In genomic region chr11:62732022-62732387, GRCm38 (mm10) we compare ENCODE assay signal across 7 mouse cellular contexts. TPM values are rescaled to one million over a fixed set of nuclear protein-coding genes. Genes with fewer than 3 reads are reported as not detected.
DNase-seq lines count a peak whose midpoint lies in the region; ATAC-seq and TF ChIP-seq lines count a peak whose summit lies in the region.

No protein-coding gene starts in this region.

- peak overlapping the region; percentile 65 for H3K4me3 ChIP-seq in lung, embryonic 15.5 days
- H3K4me3 ChIP-seq in forebrain, embryonic 13.5 days: peak overlapping the region; percentile 91
- peak overlapping the region; percentile 81 for H3K4me3 ChIP-seq in limb, embryonic 13.5 days
- peak overlapping the region; percentile 81 for H3K4me3 ChIP-seq in small intestine, adult 2 months (ENCODE audit: low read depth, low read length)

- H3K27me3 ChIP-seq in lung, embryonic 15.5 days: no peaks in the 10 kb centered on the region
- H3K27me3 ChIP-seq in forebrain, embryonic 13.5 days: no peaks in the 10 kb centered on the region
- no peaks in the 10 kb centered on the region; the same call in 1 of the 2 replicates for H3K27me3 ChIP-seq in limb, embryonic 13.5 days
- no peaks in the 10 kb centered on the region for H3K27me3 ChIP-seq in small intestine, adult 2 months (ENCODE audit: control insufficient read depth, insufficient read depth, low read length)

- peaks cover 10% of the 10 kb centered on the region; the same call in 1 of the 2 replicates for H3K4me1 ChIP-seq in lung, embryonic 15.5 days
- H3K4me1 ChIP-seq in forebrain, embryonic 13.5 days: peaks cover 20% of the 10 kb centered on the region
- peaks cover 14% of the 10 kb centered on the region for H3K4me1 ChIP-seq in limb, embryonic 13.5 days
- peaks cover 2% of the 10 kb centered on the region; the same call in 1 of the 2 replicates for H3K4me1 ChIP-seq in small intestine, adult 2 months (ENCODE audit: control insufficient read depth, insufficient read depth, insufficient read length, low read length)

- WGBS in lung, embryonic 15.5 days: 13% methylated on average over 5 of the region's 5 CpGs
- WGBS in forebrain, embryonic 13.5 days: 6% methylated on average over 5 of the region's 5 CpGs
- WGBS in limb, embryonic 13.5 days: 14% methylated on average over 5 of the region's 5 CpGs
- WGBS in small intestine, adult 2 months: 15% methylated on average over 5 of the region's 5 CpGs

- TF ChIP-seq CTCF in small intestine, adult 2 months (IDR thresholded peaks at IDR 0.05; ENCODE audit: extremely low read depth, insufficient read length, insufficient replicate concordance, low read depth, low read length): no peak

- no peak for TF ChIP-seq POLR2A in small intestine, adult 2 months (IDR thresholded peaks at IDR 0.05; ENCODE audit: low read depth, low read length)

- H3K9me3 ChIP-seq in lung, embryonic 15.5 days: no peaks in the 10 kb centered on the region
- no peaks in the 10 kb centered on the region for H3K9me3 ChIP-seq in forebrain, embryonic 13.5 days (replicated peaks)
- no peaks in the 10 kb centered on the region for H3K9me3 ChIP-seq in limb, embryonic 13.5 days

- no peak overlapping the region for H3K9ac ChIP-seq in lung, embryonic 15.5 days
- peak overlapping the region; percentile 27; the same call in 1 of the 2 replicates for H3K9ac ChIP-seq in forebrain, embryonic 13.5 days
- H3K9ac ChIP-seq in limb, embryonic 13.5 days: no peak overlapping the region

- no peak for DNase-seq in lung, adult 18-20 months
- DNase-seq in thymus, postnatal 14 days: no peak
- no peak for DNase-seq in adrenal gland, adult (ENCODE audit: inconsistent age in 2 of 2, low spot score in 1 of 2)

- ATAC-seq in lung, embryonic 15.5 days (ENCODE audit: borderline replicate concordance, extremely low read depth, low FRiP score, low TSS enrichment): no peak
- no peak; the same call in 1 of the 2 replicates for ATAC-seq in forebrain, embryonic 13.5 days
- peak; percentile 10; the same call in 1 of the 2 replicates for ATAC-seq in limb, embryonic 13.5 days (ENCODE audit: low FRiP score, low read depth)

- peak overlapping the region; percentile 93 for H3K4me2 ChIP-seq in lung, embryonic 15.5 days
- peak overlapping the region; percentile 77 for H3K4me2 ChIP-seq in forebrain, embryonic 13.5 days
- peak overlapping the region; percentile 78 for H3K4me2 ChIP-seq in limb, embryonic 13.5 days (replicated peaks)

- 0 out of 2 replicates have a peak, but pooled peaks cover 7% of the 10 kb centered on the region for H3K36me3 ChIP-seq in lung, embryonic 15.5 days
- H3K36me3 ChIP-seq in forebrain, embryonic 13.5 days (ENCODE audit: poor library complexity, severe bottlenecking): peaks cover 16% of the 10 kb centered on the region
- peaks cover 21% of the 10 kb centered on the region for H3K36me3 ChIP-seq in limb, embryonic 13.5 days
- H3K36me3 ChIP-seq in small intestine, adult 2 months (ENCODE audit: control insufficient read depth, insufficient read depth, low read length): no peaks in the 10 kb centered on the region

- H3K27ac ChIP-seq in lung, embryonic 15.5 days: no peak overlapping the region
- peak overlapping the region; percentile 32; the same call in 1 of the 2 replicates for H3K27ac ChIP-seq in forebrain, embryonic 13.5 days
- H3K27ac ChIP-seq in limb, embryonic 13.5 days: no peak overlapping the region
- H3K27ac ChIP-seq in small intestine, adult 2 months (ENCODE audit: insufficient read depth, low read depth, low read length): no peak overlapping the region

RNA-seq across cellular contexts. Expression of gene Zfp287, which starts 0.3 kb away (rescaled TPM):
- 5.8 and 6.6 TPM in 2 replicates for polyA plus RNA-seq in lung, embryonic 15.5 days (2015; fragmentation: Nextera tagmentation; extraction: Ambion mirVana)
- polyA plus RNA-seq in forebrain, embryonic 13.5 days (2015; fragmentation: Nextera tagmentation; extraction: Ambion mirVana): 17.9 and 21.2 TPM in 2 replicates
- 14.4 and 15.1 TPM in 2 replicates for polyA plus RNA-seq in limb, embryonic 13.5 days (2015; fragmentation: Nextera tagmentation; extraction: Ambion mirVana)
- 0.28 and 0.39 TPM in 2 replicates for polyA plus RNA-seq in small intestine, adult 2 months (2012; rRNA removed)

RNA-seq across cellular contexts. Expression of gene Gm10428, which starts 20.9 kb away (rescaled TPM):
- not detected in 2 replicates for polyA plus RNA-seq in lung, embryonic 15.5 days (2015; fragmentation: Nextera tagmentation; extraction: Ambion mirVana)
- not detected in 2 replicates for polyA plus RNA-seq in forebrain, embryonic 13.5 days (2015; fragmentation: Nextera tagmentation; extraction: Ambion mirVana)
- polyA plus RNA-seq in limb, embryonic 13.5 days (2015; fragmentation: Nextera tagmentation; extraction: Ambion mirVana): not detected in 2 replicates
- not detected in 2 replicates for polyA plus RNA-seq in small intestine, adult 2 months (2012; rRNA removed)

RNA-seq across cellular contexts. Expression of gene Zfp286, which starts 57.3 kb away (rescaled TPM):
- polyA plus RNA-seq in lung, embryonic 15.5 days (2015; fragmentation: Nextera tagmentation; extraction: Ambion mirVana): 16.6 and 16.7 TPM in 2 replicates
- 34.9 TPM in 2 replicates for polyA plus RNA-seq in forebrain, embryonic 13.5 days (2015; fragmentation: Nextera tagmentation; extraction: Ambion mirVana)
- 37.7 and 37.8 TPM in 2 replicates for polyA plus RNA-seq in limb, embryonic 13.5 days (2015; fragmentation: Nextera tagmentation; extraction: Ambion mirVana)
- 0.04 and 0.14 TPM in 2 replicates for polyA plus RNA-seq in small intestine, adult 2 months (2012; rRNA removed)

Comparison
In these comparisons a context has a peak if more than half of its experiments do, and no peak if none do; other contexts are left out.
1. RNA of gene Zfp286, which starts 57.3 kb away (polyA plus RNA-seq): 37.7 to 37.8 TPM in limb, embryonic 13.5 days, 34.9 TPM in forebrain, embryonic 13.5 days and 16.6 to 16.7 TPM in lung, embryonic 15.5 days; 0.04 to 0.14 TPM in small intestine, adult 2 months; every median in the first group is over 10 times any median in the second.
2. Peak in every context shown above with its lines, with median percentiles within 50 percentile points of each other: H3K4me2 ChIP-seq and H3K4me3 ChIP-seq.